Mouse (Mus musculus) heart, adult 2 months (tissue): ENCODE results near the gene Cib4.

Experiments used
- CTCF ChIP-seq: fragments of 200-600 bp; IDR thresholded peaks from 2 replicates; pipeline ENCODE4 v1.8.1; 2022; ENCODE audit warnings: antibody characterized with exemption, mild to moderate bottlenecking, moderate library complexity
- POLR2A ChIP-seq: fragments of 200-500 bp; IDR thresholded peaks from 2 replicates; pipeline ENCODE4 v1.6.1; 2011; ENCODE audit warnings: mild to moderate bottlenecking, low read depth, low read length, control low read depth; ENCODE audit not compliant: insufficient read depth

- TF ChIP-seq CTCF (no peak), POLR2A (no peak)
Observed at GRCm38 (mm10) chr5:30554981-30555380, 9.3 kb upstream of the Cib4 start.
